21 mouse cellular contexts compared by ENCODE assay signal in genomic region chr9:119496960-119497359, GRCm38 (mm10). TPM values are rescaled to one million over a fixed set of nuclear protein-coding genes. Genes with fewer than 3 reads are reported as not detected.
DNase-seq lines count a peak whose midpoint lies in the region; ATAC-seq and TF ChIP-seq lines count a peak whose summit lies in the region.
"Had no signal": no experiment of that assay in that cellular context is flagged by ENCODE, and none has a peak within 500 bp of the region (broad histone marks: within the 10 kb centered on the region; RNA-seq: fewer than 3 reads in every experiment).

No protein-coding gene starts in this region.

- no peak for DNase-seq in heart, postnatal 0 days (ENCODE audit: low spot score)
- no peak for DNase-seq in heart, postnatal 10 days
- peak; percentile 48 to 56 for DNase-seq in left cerebral cortex, postnatal 10 days (ENCODE audit: extremely low spot score in 1 of 2, low spot score in 2 of 2)
- no peak for DNase-seq in left cerebral cortex, postnatal 4 days
- DNase-seq in frontal cortex, postnatal 14 days (ENCODE audit: low spot score in 2 of 2): peak; percentile 35 to 36
- DNase-seq in right cerebral cortex, postnatal 14 days: peak; percentile 66
- DNase-seq in hindbrain, postnatal 0 days (ENCODE audit: low spot score): no peak
- DNase-seq: adrenal gland, adult 8-10 months; cerebellum, adult 2 months; gastrocnemius, postnatal 10 days; liver; lung, adult 2 months; midbrain, embryonic 14.5 days; thymus, postnatal 25 days had no signal

- no peak overlapping the region for H3K9ac ChIP-seq in heart, postnatal 0 days (replicated peaks; ENCODE audit: low read depth, low read length)
- no peak overlapping the region for H3K9ac ChIP-seq in hindbrain, postnatal 0 days (replicated peaks; ENCODE audit: low read length)
- H3K9ac ChIP-seq: forebrain, embryonic 13.5 days; heart, embryonic 15.5 days; hindbrain, embryonic 12.5 days had no signal

- H3K4me1 ChIP-seq in heart, postnatal 0 days (ENCODE audit: control insufficient read depth, insufficient read depth): peaks cover 19% of the 10 kb centered on the region
- no peaks in the 10 kb centered on the region for H3K4me1 ChIP-seq in hindbrain, postnatal 0 days (ENCODE audit: insufficient read depth, low read length)
- H3K4me1 ChIP-seq: hindbrain, embryonic 12.5 days had no signal

- H3K4me3 ChIP-seq in heart, postnatal 0 days (ENCODE audit: low read depth, low read length): no peak overlapping the region
- no peak overlapping the region for H3K4me3 ChIP-seq in hindbrain, postnatal 0 days (ENCODE audit: low read length)
- H3K4me3 ChIP-seq: embryonic facial prominence, embryonic 10.5 days; forebrain, embryonic 13.5 days; heart, embryonic 15.5 days; hindbrain, embryonic 12.5 days; left cerebral cortex, adult 2 months had no signal

- H3K4me2 ChIP-seq in heart, postnatal 0 days (ENCODE audit: low read depth, low read length): no peak overlapping the region
- H3K4me2 ChIP-seq in hindbrain, postnatal 0 days (ENCODE audit: low read depth, low read length): no peak overlapping the region
- H3K4me2 ChIP-seq: forebrain, embryonic 13.5 days; heart, embryonic 15.5 days; hindbrain, embryonic 12.5 days had no signal

- H3K9me3 ChIP-seq in heart, postnatal 0 days (replicated peaks; ENCODE audit: control insufficient read depth, low read length): no peaks in the 10 kb centered on the region
- no peaks in the 10 kb centered on the region for H3K9me3 ChIP-seq in hindbrain, postnatal 0 days (ENCODE audit: low read length)
- H3K9me3 ChIP-seq: embryonic facial prominence, embryonic 10.5 days; forebrain, embryonic 13.5 days; heart, embryonic 15.5 days; hindbrain, embryonic 12.5 days had no signal

- TF ChIP-seq EP300 in heart, postnatal 0 days (IDR thresholded peaks at IDR 0.05; ENCODE audit: low read depth): no peak

- no peaks in the 10 kb centered on the region for H3K27me3 ChIP-seq in heart, postnatal 0 days (ENCODE audit: control insufficient read depth, insufficient read depth, low read length)
- H3K27me3 ChIP-seq in hindbrain, postnatal 0 days (ENCODE audit: insufficient read depth, low read length): no peaks in the 10 kb centered on the region
- H3K27me3 ChIP-seq: CH12.LX; forebrain, embryonic 13.5 days; heart, embryonic 15.5 days; hindbrain, embryonic 12.5 days had no signal

- no peak for ATAC-seq in heart, postnatal 0 days (ENCODE audit: insufficient read depth, low read depth)
- no peak for ATAC-seq in hindbrain, postnatal 0 days
- ATAC-seq in CD4-positive, CD25-positive, alpha-beta regulatory T cell, adult 4 months: no peak
- ATAC-seq: forebrain, embryonic 13.5 days had no signal

- no peak for TF ChIP-seq CTCF in heart, postnatal 0 days (IDR thresholded peaks at IDR 0.05; ENCODE audit: low read depth)
- TF ChIP-seq CTCF in hindbrain, postnatal 0 days (IDR thresholded peaks at IDR 0.05; ENCODE audit: low read depth): no peak

- WGBS in heart, postnatal 0 days: 52% methylated on average over 5 of the region's 5 CpGs
- WGBS in hindbrain, postnatal 0 days: 55% methylated on average over 5 of the region's 5 CpGs

- H3K27ac ChIP-seq in heart, postnatal 0 days (ENCODE audit: low read depth): peak overlapping the region; percentile 12; the same call in 1 of the 2 replicates
- no peak overlapping the region for H3K27ac ChIP-seq in hindbrain, postnatal 0 days
- H3K27ac ChIP-seq: embryonic facial prominence, embryonic 10.5 days; forebrain, embryonic 13.5 days; heart, embryonic 15.5 days; hindbrain, embryonic 12.5 days; left cerebral cortex, adult 2 months had no signal

- intact Hi-C loops in heart, postnatal 10 days (cut with DNase I): no loop called here
- intact Hi-C loops in left cerebral cortex, postnatal 10 days (cut with DNase I): no loop called here
- intact Hi-C loops in left cerebral cortex, postnatal 4 days (cut with DNase I): no loop called here

- H3K36me3 ChIP-seq in heart, postnatal 0 days (replicated peaks; ENCODE audit: control insufficient read depth, insufficient read depth, low read length): peaks cover 51% of the 10 kb centered on the region
- H3K36me3 ChIP-seq in hindbrain, postnatal 0 days (ENCODE audit: insufficient read depth, low read length): no peaks in the 10 kb centered on the region
- H3K36me3 ChIP-seq: embryonic facial prominence, embryonic 10.5 days; hindbrain, embryonic 12.5 days had no signal

RNA-seq across cellular contexts. Expression of gene Exog, which starts 52.2 kb away (rescaled TPM):
- total RNA-seq in heart, postnatal 0 days (2014; rRNA removed; ENCODE audit: low replicate concordance): 1.4 and 3.0 TPM in 2 replicates
- 4.2 and 4.8 TPM in 2 replicates for polyA plus RNA-seq in heart, postnatal 0 days (2015; fragmentation: Nextera tagmentation; extraction: Ambion mirVana)
- 1 to 10 TPM; 2.8 to 4.4 TPM for total RNA-seq in heart, postnatal 10 days (2021)
- 10 to 100 TPM; 26.5 to 26.7 TPM for total RNA-seq in left cerebral cortex, postnatal 10 days (2021)
- 10 to 100 TPM; 28.8 to 29.0 TPM for total RNA-seq in left cerebral cortex, postnatal 4 days (2021)
- total RNA-seq in hindbrain, postnatal 0 days (2014; rRNA removed): 16.6 and 19.4 TPM in 2 replicates
- polyA plus RNA-seq in hindbrain, postnatal 0 days (2015; fragmentation: Nextera tagmentation; extraction: Ambion mirVana): 30.1 and 30.6 TPM in 2 replicates
- polyA plus RNA-seq in CD4-positive, CD25-positive, alpha-beta regulatory T cell, adult 4 months (2017; shearing (Covaris generic)): 10 to 100 TPM; 12.6 to 16.2 TPM

Comparison
In these comparisons a context has a peak if more than half of its experiments do, and no peak if none do; other contexts are left out.
1. DNase-seq: peak in left cerebral cortex, postnatal 10 days (2 of 2), frontal cortex, postnatal 14 days (2 of 2) and right cerebral cortex, postnatal 14 days (single experiment); none in heart, postnatal 0 days (single experiment), heart, postnatal 10 days (0 of 2), left cerebral cortex, postnatal 4 days (single experiment) and hindbrain, postnatal 0 days (single experiment).